Mouse (Mus musculus): ENCODE results near the gene Plin2. TPM values are rescaled to one million over a fixed set of nuclear protein-coding genes. Genes with fewer than 3 reads are reported as not detected.

Plin2 gene
- polyA plus RNA-seq, 1 experiment: 107 TPM

DNA sequence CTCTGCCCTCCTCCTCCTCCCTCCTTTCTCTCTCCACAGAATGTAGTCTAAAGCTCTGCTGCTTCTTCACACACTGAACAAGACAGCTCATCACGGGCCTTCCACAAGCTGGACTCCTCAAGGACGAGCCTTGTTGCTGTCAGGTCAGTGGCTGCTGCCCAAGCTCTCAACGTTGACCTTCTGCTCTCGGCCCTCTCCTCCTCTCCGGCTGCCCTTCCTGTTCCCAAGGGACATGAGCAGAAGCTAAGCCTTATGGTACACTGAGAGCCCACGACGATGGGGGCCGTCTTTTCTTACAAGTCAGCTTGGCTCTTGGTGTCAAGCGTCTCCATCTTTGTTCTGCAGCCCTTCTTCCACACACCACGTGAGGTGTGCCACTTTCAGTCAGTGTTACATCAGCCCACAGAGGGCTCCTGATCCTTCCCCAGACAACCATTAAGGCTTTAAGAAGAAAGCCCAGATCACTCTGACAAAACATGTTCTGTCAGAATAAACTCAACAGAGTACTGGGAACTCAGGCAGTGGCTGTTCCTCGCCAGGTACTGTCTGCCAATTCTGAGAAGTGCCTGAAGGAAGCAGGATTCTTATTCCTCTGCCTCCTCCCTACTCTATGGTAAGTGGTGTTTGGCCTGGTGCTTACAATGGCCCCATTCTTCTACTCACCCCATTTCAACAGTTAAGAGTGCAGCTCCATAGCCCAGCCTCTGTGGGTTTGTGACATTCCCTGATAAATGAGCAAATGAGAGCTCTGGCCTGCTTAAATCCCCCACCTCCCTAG, 15.6 kb upstream of the Plin2 start:
- TF ChIP-seq POLR2A (IDR thresholded peaks at IDR 0.05; ENCODE audit: control insufficient read depth, extremely low read depth, insufficient read depth, low read length, poor library complexity) (no peak), CTCF (IDR thresholded peaks at IDR 0.05; ENCODE audit: borderline replicate concordance, control insufficient read depth, extremely low read depth, insufficient read depth, low read length, poor library complexity) (no peak)
- 92% methylated on average over 11 of the region's 11 CpGs for WGBS
- no peak for DNase-seq
- no peak overlapping the region for H3K27ac ChIP-seq (ENCODE audit: control insufficient read depth, insufficient read depth, low read length)
- no peak overlapping the region for H3K4me3 ChIP-seq (ENCODE audit: control insufficient read depth, insufficient read depth, low read length)
- no peaks in the 10 kb centered on the region for H3K36me3 ChIP-seq (ENCODE audit: control insufficient read depth, insufficient read depth, low read length)
- H3K27me3 ChIP-seq (ENCODE audit: control insufficient read depth, insufficient read depth, low read length): no peaks in the 10 kb centered on the region
- peaks cover 26% of the 10 kb centered on the region for H3K4me1 ChIP-seq (replicated peaks; ENCODE audit: control insufficient read depth, insufficient read depth, low read length)

DNA sequence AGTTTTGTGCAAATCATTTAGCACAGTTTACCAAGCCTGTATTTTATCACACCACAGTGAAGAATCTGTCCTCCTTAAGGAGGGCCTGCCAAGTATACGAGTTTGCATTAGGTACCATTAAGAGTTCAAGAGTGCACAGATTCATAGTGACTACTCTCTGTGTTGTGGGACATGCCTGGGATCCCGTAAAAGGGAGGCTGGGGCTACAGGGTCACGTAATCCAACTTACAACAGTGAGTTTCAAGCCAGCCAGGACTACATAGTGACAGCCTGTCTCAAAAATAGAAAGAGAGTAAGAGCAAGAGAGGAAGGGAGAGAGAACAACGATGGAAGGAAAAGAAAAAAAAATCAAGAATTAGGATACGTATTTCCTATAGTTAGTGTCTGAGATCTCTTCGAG, 14.9 kb upstream of the Plin2 start:
- Histone ChIP-seq H3K27me3 (ENCODE audit: control insufficient read depth, insufficient read depth, low read length) (no peaks in the 10 kb centered on the region), H3K36me3 (ENCODE audit: control insufficient read depth, insufficient read depth, low read length) (no peaks in the 10 kb centered on the region), H3K4me1 (replicated peaks; ENCODE audit: control insufficient read depth, insufficient read depth, low read length) (peaks cover 26% of the 10 kb centered on the region), H3K27ac (ENCODE audit: control insufficient read depth, insufficient read depth, low read length) (no peak overlapping the region), H3K4me3 (ENCODE audit: control insufficient read depth, insufficient read depth, low read length) (no peak overlapping the region)
- WGBS: 93% methylated on average over 6 of the region's 6 CpGs
- DNase-seq: no peak
- TF ChIP-seq POLR2A (IDR thresholded peaks at IDR 0.05; ENCODE audit: control insufficient read depth, extremely low read depth, insufficient read depth, low read length, poor library complexity) (no peak), CTCF (IDR thresholded peaks at IDR 0.05; ENCODE audit: borderline replicate concordance, control insufficient read depth, extremely low read depth, insufficient read depth, low read length, poor library complexity) (no peak)

DNA sequence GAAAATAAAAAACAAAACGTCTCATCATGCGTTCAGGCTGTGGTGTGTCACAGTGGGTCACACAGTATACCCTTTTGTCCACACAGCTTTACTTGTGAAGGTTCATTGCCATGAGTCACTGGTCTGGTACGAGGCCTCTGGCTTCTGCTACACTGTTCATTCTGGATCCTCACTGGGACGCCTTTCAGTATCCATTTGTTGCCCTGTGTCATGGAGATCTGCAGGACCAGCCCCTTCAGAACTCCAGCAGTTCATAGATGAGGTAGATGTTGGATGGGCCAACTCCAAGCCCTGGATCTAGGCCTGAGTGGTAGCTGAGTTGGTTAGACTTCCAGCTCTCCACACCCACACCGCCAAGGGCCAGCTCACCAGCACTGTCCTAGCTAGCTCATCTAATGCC, 13.9 kb upstream of the Plin2 start:
- TF ChIP-seq CTCF (IDR thresholded peaks at IDR 0.05; ENCODE audit: borderline replicate concordance, control insufficient read depth, extremely low read depth, insufficient read depth, low read length, poor library complexity) (no peak), POLR2A (IDR thresholded peaks at IDR 0.05; ENCODE audit: control insufficient read depth, extremely low read depth, insufficient read depth, low read length, poor library complexity) (no peak)
- H3K27ac ChIP-seq (ENCODE audit: control insufficient read depth, insufficient read depth, low read length): peak overlapping the region; percentile 67
- no peaks in the 10 kb centered on the region for H3K27me3 ChIP-seq (ENCODE audit: control insufficient read depth, insufficient read depth, low read length)
- no peak overlapping the region for H3K4me3 ChIP-seq (ENCODE audit: control insufficient read depth, insufficient read depth, low read length)
- 87% methylated on average over 5 of the region's 5 CpGs for WGBS
- no peaks in the 10 kb centered on the region for H3K36me3 ChIP-seq (ENCODE audit: control insufficient read depth, insufficient read depth, low read length)
- peaks cover 19% of the 10 kb centered on the region for H3K4me1 ChIP-seq (replicated peaks; ENCODE audit: control insufficient read depth, insufficient read depth, low read length)
- no peak for DNase-seq

DNA sequence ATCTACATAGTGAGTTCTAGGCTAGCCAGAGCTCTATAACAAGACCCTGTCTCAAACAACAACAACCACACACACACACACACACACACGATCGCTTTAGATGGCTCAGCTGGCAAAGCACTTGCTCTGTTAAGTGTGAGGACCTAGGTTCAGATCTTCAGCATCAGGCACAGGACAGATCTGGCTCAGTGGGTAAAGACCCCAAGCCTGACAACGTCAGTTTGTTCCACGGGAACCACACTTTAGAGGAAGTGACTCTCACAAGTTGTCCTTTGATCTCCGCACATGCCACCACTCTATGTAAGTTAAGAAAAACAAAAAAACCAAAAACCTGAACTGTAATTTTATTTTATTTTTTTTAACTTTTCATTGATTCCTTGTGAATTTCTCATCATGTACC, 13.4 kb upstream of the Plin2 start:
- DNase-seq: peak; percentile 41
- Histone ChIP-seq H3K36me3 (ENCODE audit: control insufficient read depth, insufficient read depth, low read length) (no peaks in the 10 kb centered on the region), H3K27me3 (ENCODE audit: control insufficient read depth, insufficient read depth, low read length) (no peaks in the 10 kb centered on the region), H3K27ac (ENCODE audit: control insufficient read depth, insufficient read depth, low read length) (peak overlapping the region; percentile 26), H3K4me3 (ENCODE audit: control insufficient read depth, insufficient read depth, low read length) (no peak overlapping the region), H3K4me1 (replicated peaks; ENCODE audit: control insufficient read depth, insufficient read depth, low read length) (peaks cover 19% of the 10 kb centered on the region)
- TF ChIP-seq CTCF (IDR thresholded peaks at IDR 0.05; ENCODE audit: borderline replicate concordance, control insufficient read depth, extremely low read depth, insufficient read depth, low read length, poor library complexity) (no peak), POLR2A (IDR thresholded peaks at IDR 0.05; ENCODE audit: control insufficient read depth, extremely low read depth, insufficient read depth, low read length, poor library complexity) (no peak)
- WGBS: 20% methylated on average over 5 of the region's 5 CpGs

DNA sequence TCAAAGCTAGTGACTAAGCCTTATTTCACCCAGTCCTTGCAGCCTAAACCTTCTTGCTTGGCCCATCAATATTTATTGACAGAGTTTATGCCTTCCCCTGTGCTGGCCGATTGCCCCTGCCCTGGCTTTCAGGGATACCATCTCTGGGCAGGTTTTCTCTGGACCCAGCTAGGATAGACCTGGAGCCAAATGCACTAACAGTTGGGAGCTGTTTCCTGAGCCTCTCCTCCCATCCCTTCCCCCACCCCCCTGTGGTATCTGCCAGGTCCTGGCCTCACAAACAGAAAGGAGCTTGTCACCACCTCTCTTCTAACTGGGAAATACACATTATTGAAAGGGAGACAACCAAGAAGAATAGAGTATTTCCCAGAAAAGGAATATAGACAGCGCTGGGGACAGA, 12.0 kb upstream of the Plin2 start:
- TF ChIP-seq POLR2A (IDR thresholded peaks at IDR 0.05; ENCODE audit: control insufficient read depth, extremely low read depth, insufficient read depth, low read length, poor library complexity) (no peak), CTCF (IDR thresholded peaks at IDR 0.05; ENCODE audit: borderline replicate concordance, control insufficient read depth, extremely low read depth, insufficient read depth, low read length, poor library complexity) (no peak)
- Histone ChIP-seq H3K36me3 (ENCODE audit: control insufficient read depth, insufficient read depth, low read length) (no peaks in the 10 kb centered on the region), H3K27ac (ENCODE audit: control insufficient read depth, insufficient read depth, low read length) (no peak overlapping the region), H3K4me1 (replicated peaks; ENCODE audit: control insufficient read depth, insufficient read depth, low read length) (peaks cover 17% of the 10 kb centered on the region), H3K4me3 (ENCODE audit: control insufficient read depth, insufficient read depth, low read length) (no peak overlapping the region), H3K27me3 (ENCODE audit: control insufficient read depth, insufficient read depth, low read length) (no peaks in the 10 kb centered on the region)
- WGBS: 92% methylated on average over 2 of the region's 2 CpGs
- DNase-seq: no peak

DNA sequence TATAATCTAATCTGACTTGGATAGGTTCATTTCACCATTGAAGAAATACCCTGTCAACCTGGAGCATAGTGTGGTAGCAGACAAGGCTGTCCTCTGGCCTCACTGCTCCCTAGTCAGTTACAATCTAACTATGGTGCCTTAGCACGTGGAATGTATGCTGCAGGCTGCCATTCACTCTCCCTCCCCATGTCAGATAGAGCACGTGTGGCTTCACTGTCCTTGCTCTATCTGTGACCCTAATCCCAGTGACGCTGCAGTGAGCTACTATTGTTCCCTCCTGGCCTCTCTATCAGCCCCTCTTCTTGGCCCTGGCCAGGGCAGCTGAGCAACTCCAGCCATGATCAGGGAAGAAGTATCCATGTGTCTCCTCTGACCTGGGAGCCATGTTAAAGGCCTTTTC, 11.6 kb upstream of the Plin2 start:
- Histone ChIP-seq H3K27ac (ENCODE audit: control insufficient read depth, insufficient read depth, low read length) (no peak overlapping the region), H3K4me1 (replicated peaks; ENCODE audit: control insufficient read depth, insufficient read depth, low read length) (peaks cover 17% of the 10 kb centered on the region), H3K27me3 (ENCODE audit: control insufficient read depth, insufficient read depth, low read length) (no peaks in the 10 kb centered on the region), H3K4me3 (ENCODE audit: control insufficient read depth, insufficient read depth, low read length) (no peak overlapping the region), H3K36me3 (ENCODE audit: control insufficient read depth, insufficient read depth, low read length) (no peaks in the 10 kb centered on the region)
- no peak for TF ChIP-seq POLR2A (IDR thresholded peaks at IDR 0.05; ENCODE audit: control insufficient read depth, extremely low read depth, insufficient read depth, low read length, poor library complexity)
- no peak for TF ChIP-seq CTCF (IDR thresholded peaks at IDR 0.05; ENCODE audit: borderline replicate concordance, control insufficient read depth, extremely low read depth, insufficient read depth, low read length, poor library complexity)
- DNase-seq: no peak
- WGBS: 93% methylated on average over 3 of the region's 3 CpGs
